Mouse (Mus musculus): ENCODE results near the gene Hes1.

- TF ChIP-seq CTCF (IDR thresholded peaks at IDR 0.05; ENCODE audit: borderline replicate concordance, insufficient read depth, low read depth, low read length): no peak
- no peak for TF ChIP-seq POLR2A (IDR thresholded peaks at IDR 0.05; ENCODE audit: borderline replicate concordance, insufficient read depth, low read length)
Measured at GRCm38 (mm10) chr16:30034979-30035440, 29.2 kb upstream of the Hes1 start.

All from cerebellum, adult 2 months (tissue).